Mouse (Mus musculus): ENCODE measurements at regions not wholly inside any gene's neighbourhood (a gene's known extent, or its start where the extent isn't known, plus 50 kb on each side); places are given as distances from the start of the nearest gene placed in this dataset.

GRCm38 (mm10) chr15:67395114-67395513 lies 894.4 kb upstream of the Lrrc6 start:
- 79% methylated on average over 1 of the region's 1 CpGs for WGBS
- DNase-seq (ENCODE audit: low spot score) (no peak), ATAC-seq (replicated peaks; ENCODE audit: low FRiP score) (no peak)
- H3K4me3 ChIP-seq (ENCODE audit: low read depth, low read length) = no peak overlapping the region
- H3K27me3 ChIP-seq (replicated peaks; ENCODE audit: control insufficient read depth, insufficient read depth, low read length) = no peaks in the 10 kb centered on the region
- H3K9ac ChIP-seq (ENCODE audit: low read depth, low read length) = no peak overlapping the region
- H3K4me2 ChIP-seq = no peak overlapping the region
- H3K9me3 ChIP-seq (ENCODE audit: control insufficient read depth, low read length) = no peaks in the 10 kb centered on the region
- H3K36me3 ChIP-seq (ENCODE audit: control insufficient read depth, insufficient read depth, low read length) = no peaks in the 10 kb centered on the region
- no peaks in the 10 kb centered on the region for H3K4me1 ChIP-seq (replicated peaks; ENCODE audit: control insufficient read depth, insufficient read depth, low read length)
- H3K27ac ChIP-seq (ENCODE audit: low read depth, low read length) = no peak overlapping the region

GRCm38 (mm10) chr15:67391918-67392317 lies 891.2 kb upstream of the Lrrc6 start:
- ATAC-seq (replicated peaks; ENCODE audit: low FRiP score) = no peak
- Histone ChIP-seq H3K4me3 (ENCODE audit: low read depth, low read length) (no peak overlapping the region), H3K4me1 (replicated peaks; ENCODE audit: control insufficient read depth, insufficient read depth, low read length) (no peaks in the 10 kb centered on the region), H3K36me3 (ENCODE audit: control insufficient read depth, insufficient read depth, low read length) (no peaks in the 10 kb centered on the region), H3K27ac (ENCODE audit: low read depth, low read length) (no peak overlapping the region), H3K4me2 (no peak overlapping the region), H3K9ac (ENCODE audit: low read depth, low read length) (no peak overlapping the region), H3K27me3 (replicated peaks; ENCODE audit: control insufficient read depth, insufficient read depth, low read length) (no peaks in the 10 kb centered on the region), H3K9me3 (ENCODE audit: control insufficient read depth, low read length) (no peaks in the 10 kb centered on the region)
- WGBS = 85% methylated on average over 5 of the region's 5 CpGs
- DNase-seq (ENCODE audit: low spot score) = no peak

- ATAC-seq (replicated peaks; ENCODE audit: low FRiP score) (no peak), DNase-seq (ENCODE audit: low spot score) (no peak)
- Histone ChIP-seq H3K4me3 (ENCODE audit: low read depth, low read length) (no peak overlapping the region), H3K27ac (ENCODE audit: low read depth, low read length) (no peak overlapping the region), H3K9ac (ENCODE audit: low read depth, low read length) (no peak overlapping the region), H3K9me3 (ENCODE audit: control insufficient read depth, low read length) (no peaks in the 10 kb centered on the region), H3K4me2 (no peak overlapping the region), H3K27me3 (replicated peaks; ENCODE audit: control insufficient read depth, insufficient read depth, low read length) (no peaks in the 10 kb centered on the region), H3K36me3 (ENCODE audit: control insufficient read depth, insufficient read depth, low read length) (no peaks in the 10 kb centered on the region), H3K4me1 (replicated peaks; ENCODE audit: control insufficient read depth, insufficient read depth, low read length) (no peaks in the 10 kb centered on the region)
- WGBS = 78% methylated on average over 8 of the region's 8 CpGs
Measured at GRCm38 (mm10) chr15:67388514-67388913, 887.8 kb upstream of the Lrrc6 start.

- no peak overlapping the region for H3K9ac ChIP-seq (ENCODE audit: low read depth, low read length)
- H3K4me3 ChIP-seq (ENCODE audit: low read depth, low read length) = no peak overlapping the region
- H3K9me3 ChIP-seq (ENCODE audit: control insufficient read depth, low read length) = no peaks in the 10 kb centered on the region
- H3K36me3 ChIP-seq (ENCODE audit: control insufficient read depth, insufficient read depth, low read length) = no peaks in the 10 kb centered on the region
- H3K4me2 ChIP-seq = no peak overlapping the region
- no peaks in the 10 kb centered on the region for H3K27me3 ChIP-seq (replicated peaks; ENCODE audit: control insufficient read depth, insufficient read depth, low read length)
- H3K27ac ChIP-seq (ENCODE audit: low read depth, low read length) = no peak overlapping the region
- DNase-seq (ENCODE audit: low spot score) (no peak), ATAC-seq (replicated peaks; ENCODE audit: low FRiP score) (no peak)
- H3K4me1 ChIP-seq (replicated peaks; ENCODE audit: control insufficient read depth, insufficient read depth, low read length) = no peaks in the 10 kb centered on the region
Measured at GRCm38 (mm10) chr15:67386896-67387295, 886.2 kb upstream of the Lrrc6 start.

- no peaks in the 10 kb centered on the region for H3K4me1 ChIP-seq (replicated peaks; ENCODE audit: control insufficient read depth, insufficient read depth, low read length)
- no peaks in the 10 kb centered on the region for H3K9me3 ChIP-seq (ENCODE audit: control insufficient read depth, low read length)
- WGBS = 86% methylated on average over 4 of the region's 4 CpGs
- H3K27ac ChIP-seq (ENCODE audit: low read depth, low read length) = no peak overlapping the region
- no peak overlapping the region for H3K9ac ChIP-seq (ENCODE audit: low read depth, low read length)
- no peaks in the 10 kb centered on the region for H3K36me3 ChIP-seq (ENCODE audit: control insufficient read depth, insufficient read depth, low read length)
- H3K4me3 ChIP-seq (ENCODE audit: low read depth, low read length) = no peak overlapping the region
- H3K4me2 ChIP-seq = no peak overlapping the region
- ATAC-seq (replicated peaks; ENCODE audit: low FRiP score) (no peak), DNase-seq (ENCODE audit: low spot score) (no peak)
- H3K27me3 ChIP-seq (replicated peaks; ENCODE audit: control insufficient read depth, insufficient read depth, low read length) = no peaks in the 10 kb centered on the region
Measured at GRCm38 (mm10) chr15:67373599-67373998, 872.9 kb upstream of the Lrrc6 start.

- Histone ChIP-seq H3K36me3 (ENCODE audit: control insufficient read depth, insufficient read depth, low read length) (no peaks in the 10 kb centered on the region), H3K27ac (ENCODE audit: low read depth, low read length) (no peak overlapping the region), H3K4me2 (no peak overlapping the region), H3K4me1 (replicated peaks; ENCODE audit: control insufficient read depth, insufficient read depth, low read length) (no peaks in the 10 kb centered on the region), H3K9ac (ENCODE audit: low read depth, low read length) (no peak overlapping the region), H3K4me3 (ENCODE audit: low read depth, low read length) (no peak overlapping the region), H3K27me3 (replicated peaks; ENCODE audit: control insufficient read depth, insufficient read depth, low read length) (no peaks in the 10 kb centered on the region), H3K9me3 (ENCODE audit: control insufficient read depth, low read length) (no peaks in the 10 kb centered on the region)
- 83% methylated on average over 8 of the region's 8 CpGs for WGBS
- no peak for ATAC-seq (replicated peaks; ENCODE audit: low FRiP score)
- DNase-seq (ENCODE audit: low spot score) = no peak
Measured at GRCm38 (mm10) chr15:67373030-67373429, 872.3 kb upstream of the Lrrc6 start.

- Histone ChIP-seq H3K27ac (ENCODE audit: low read depth, low read length) (no peak overlapping the region), H3K4me3 (ENCODE audit: low read depth, low read length) (no peak overlapping the region), H3K9me3 (ENCODE audit: control insufficient read depth, low read length) (no peaks in the 10 kb centered on the region), H3K4me2 (no peak overlapping the region), H3K4me1 (replicated peaks; ENCODE audit: control insufficient read depth, insufficient read depth, low read length) (peaks cover 5% of the 10 kb centered on the region; the same call in 1 of the 2 replicates), H3K27me3 (replicated peaks; ENCODE audit: control insufficient read depth, insufficient read depth, low read length) (no peaks in the 10 kb centered on the region), H3K9ac (ENCODE audit: low read depth, low read length) (no peak overlapping the region), H3K36me3 (ENCODE audit: control insufficient read depth, insufficient read depth, low read length) (no peaks in the 10 kb centered on the region)
- no peak for ATAC-seq (replicated peaks; ENCODE audit: low FRiP score)
- DNase-seq (ENCODE audit: low spot score) = no peak
- WGBS = 75% methylated on average over 4 of the region's 4 CpGs
Measured at GRCm38 (mm10) chr15:67364099-67364756, 863.5 kb upstream of the Lrrc6 start.

GRCm38 (mm10) chr15:67361012-67361571 lies 860.4 kb upstream of the Lrrc6 start:
- Histone ChIP-seq H3K4me1 (replicated peaks; ENCODE audit: control insufficient read depth, insufficient read depth, low read length) (peaks cover 5% of the 10 kb centered on the region; the same call in 1 of the 2 replicates), H3K9me3 (ENCODE audit: control insufficient read depth, low read length) (no peaks in the 10 kb centered on the region), H3K27ac (ENCODE audit: low read depth, low read length) (no peak overlapping the region), H3K4me2 (no peak overlapping the region), H3K36me3 (ENCODE audit: control insufficient read depth, insufficient read depth, low read length) (no peaks in the 10 kb centered on the region), H3K27me3 (replicated peaks; ENCODE audit: control insufficient read depth, insufficient read depth, low read length) (no peaks in the 10 kb centered on the region), H3K4me3 (ENCODE audit: low read depth, low read length) (no peak overlapping the region), H3K9ac (ENCODE audit: low read depth, low read length) (no peak overlapping the region)
- no peak for DNase-seq (ENCODE audit: low spot score)
- no peak; the same call in 1 of the 2 replicates for ATAC-seq (replicated peaks; ENCODE audit: low FRiP score)
- 19% methylated on average over 1 of the region's 1 CpGs for WGBS

- Histone ChIP-seq H3K4me3 (ENCODE audit: low read depth, low read length) (no peak overlapping the region), H3K27me3 (replicated peaks; ENCODE audit: control insufficient read depth, insufficient read depth, low read length) (no peaks in the 10 kb centered on the region), H3K4me2 (no peak overlapping the region), H3K27ac (ENCODE audit: low read depth, low read length) (no peak overlapping the region), H3K4me1 (replicated peaks; ENCODE audit: control insufficient read depth, insufficient read depth, low read length) (peaks cover 5% of the 10 kb centered on the region; the same call in 1 of the 2 replicates), H3K36me3 (ENCODE audit: control insufficient read depth, insufficient read depth, low read length) (no peaks in the 10 kb centered on the region), H3K9ac (ENCODE audit: low read depth, low read length) (no peak overlapping the region), H3K9me3 (ENCODE audit: control insufficient read depth, low read length) (no peaks in the 10 kb centered on the region)
- 86% methylated on average over 3 of the region's 3 CpGs for WGBS
- ATAC-seq (replicated peaks; ENCODE audit: low FRiP score) = no peak
- DNase-seq (ENCODE audit: low spot score) = no peak
Measured at GRCm38 (mm10) chr15:67357867-67358266, 857.2 kb upstream of the Lrrc6 start.
